Mouse (Mus musculus): Measurements from ENCODE around the gene Plce1.
"Not testable (repeated sequence)": the region's sequence is repeated elsewhere in the genome, so short reads cannot be mapped to it uniquely, and the experiment has no call there.

Plce1 gene

GRCm38 (mm10) chr19:38498233-38498632, 17.3 kb downstream of the Plce1 start:
- no peak for DNase-seq (ENCODE audit: low spot score)

GRCm38 (mm10) chr19:38504597-38504996, 23.7 kb downstream of the Plce1 start:
- no peak for DNase-seq (ENCODE audit: low spot score)

GRCm38 (mm10) chr19:38506131-38506530, 25.2 kb downstream of the Plce1 start:
- DNase-seq (ENCODE audit: low spot score) = no peak

GRCm38 (mm10) chr19:38507251-38507965, 26.5 kb downstream of the Plce1 start:
- no peak for DNase-seq (ENCODE audit: low spot score)

- no peak for DNase-seq (ENCODE audit: low spot score)
These were observed 27.2 kb downstream of the Plce1 start for GRCm38 (mm10) chr19:38507966-38508625.

- DNase-seq (ENCODE audit: low spot score) = no peak
These were observed 33.7 kb downstream of the Plce1 start for GRCm38 (mm10) chr19:38514417-38515184.

- DNase-seq (ENCODE audit: low spot score) = no peak
These were observed 45.9 kb downstream of the Plce1 start for GRCm38 (mm10) chr19:38526855-38527254.

- DNase-seq (ENCODE audit: low spot score) = no peak
These were observed 46.6 kb downstream of the Plce1 start for GRCm38 (mm10) chr19:38527475-38527874.

- no peak for DNase-seq (ENCODE audit: low spot score)
These were observed 52.3 kb downstream of the Plce1 start for GRCm38 (mm10) chr19:38533230-38533629.

- DNase-seq (ENCODE audit: low spot score) = no peak
These were observed 58.4 kb downstream of the Plce1 start for GRCm38 (mm10) chr19:38539338-38539737.

GRCm38 (mm10) chr19:38540549-38540948, 59.6 kb downstream of the Plce1 start:
- no peak for DNase-seq (ENCODE audit: low spot score)

- DNase-seq (ENCODE audit: low spot score) = no peak
These were observed 68.7 kb downstream of the Plce1 start for GRCm38 (mm10) chr19:38549487-38550058.

GRCm38 (mm10) chr19:38553551-38553950, 72.6 kb downstream of the Plce1 start:
- DNase-seq (ENCODE audit: low spot score) = no peak

GRCm38 (mm10) chr19:38555399-38555798, 74.5 kb downstream of the Plce1 start:
- DNase-seq (ENCODE audit: low spot score) = no peak

GRCm38 (mm10) chr19:38558816-38559215, 77.9 kb downstream of the Plce1 start:
- no peak for DNase-seq (ENCODE audit: low spot score)

- DNase-seq (ENCODE audit: low spot score) = not testable (repeated sequence)
These were observed 81.0 kb downstream of the Plce1 start for GRCm38 (mm10) chr19:38561887-38562286.

- DNase-seq (ENCODE audit: low spot score) = no peak
These were observed 85.2 kb downstream of the Plce1 start for GRCm38 (mm10) chr19:38566156-38566555.

GRCm38 (mm10) chr19:38566752-38567151, 85.8 kb downstream of the Plce1 start:
- DNase-seq (ENCODE audit: low spot score) = no peak

- DNase-seq (ENCODE audit: low spot score) = no peak
These were observed 86.4 kb downstream of the Plce1 start for GRCm38 (mm10) chr19:38567331-38567730.

- no peak for DNase-seq (ENCODE audit: low spot score)
These were observed 97.7 kb downstream of the Plce1 start for GRCm38 (mm10) chr19:38578554-38579146.

GRCm38 (mm10) chr19:38582861-38583260, 102.0 kb downstream of the Plce1 start:
- no peak for DNase-seq (ENCODE audit: low spot score)

GRCm38 (mm10) chr19:38587559-38587958, 106.7 kb downstream of the Plce1 start:
- no peak for DNase-seq (ENCODE audit: low spot score)
